Mouse (Mus musculus): ENCODE measurements around the gene Zfp334.

GRCm38 (mm10) chr2:165376001-165376400, 12.1 kb downstream of the Zfp334 start:
- no peak for TF ChIP-seq POLR2A (IDR thresholded peaks at IDR 0.05; ENCODE audit: low read depth, low read length)
- TF ChIP-seq CTCF (IDR thresholded peaks at IDR 0.05; ENCODE audit: extremely low read depth, insufficient read length, insufficient replicate concordance, low read depth, low read length) = no peak

Measured in small intestine, adult 2 months (tissue).